Mouse (Mus musculus) hindbrain, embryonic 15.5 days (tissue): Measurements from ENCODE around the gene Ctss. TPM values are rescaled to one million over a fixed set of nuclear protein-coding genes. Genes with fewer than 3 reads are reported as not detected.

Source experiments
- ATAC-seq: fragments of 200-750 bp; cut with Nextera tagmentation; 2 replicates; pipeline ENCODE4 v1.8.0; 2017; ENCODE audit warnings: low read depth, moderate number of reproducible peaks, moderate TSS enrichment; ENCODE audit not compliant: low FRiP score
- H3K27ac ChIP-seq: fragments of 300-500 bp; sonication (generic); replicated peaks from 2 replicates; pipeline ENCODE4 v1.5.1; 2015; ENCODE audit warnings: mild to moderate bottlenecking, inconsistent platforms
- H3K27me3 ChIP-seq: fragments of 300-500 bp; sonication (generic); 2 replicates; pipeline ENCODE4 v1.6.1; 2015; ENCODE audit warnings: control low read depth, inconsistent platforms
- H3K36me3 ChIP-seq: fragments of 300-500 bp; sonication (generic); 2 replicates; pipeline ENCODE4 v1.6.1; 2015; ENCODE audit warnings: control low read depth, inconsistent platforms
- H3K4me1 ChIP-seq: fragments of 300-500 bp; sonication (generic); replicated peaks from 2 replicates; pipeline ENCODE4 v1.6.1; 2015; ENCODE audit warnings: control low read depth, inconsistent platforms
- H3K4me2 ChIP-seq: fragments of 300-500 bp; sonication (generic); 2 replicates; pipeline ENCODE4 v1.6.1; 2015; ENCODE audit warnings: moderate library complexity, mild to moderate bottlenecking, inconsistent platforms
- H3K4me3 ChIP-seq: fragments of 300-500 bp; sonication (generic); 2 replicates; pipeline ENCODE4 v1.5.1; 2015; ENCODE audit warnings: mild to moderate bottlenecking, inconsistent platforms
- H3K9ac ChIP-seq: fragments of 300-500 bp; sonication (generic); 2 replicates; pipeline ENCODE4 v1.6.1; 2015; ENCODE audit warnings: inconsistent platforms
- H3K9me3 ChIP-seq: fragments of 300-500 bp; sonication (generic); 2 replicates; pipeline ENCODE4 v1.6.1; 2016; ENCODE audit warnings: control low read depth, inconsistent platforms
- WGBS: fragments of 180-500 bp; shearing (Covaris S2); methylation state at CpG from one replicate; pipeline ENCODE4 v1.1.7; 2015; 5-methylcytosine and 5-hydroxymethylcytosine counted together
- polyA plus RNA-seq: library from polyadenylated mRNA; unstranded; fragments of >200 nt; fragmentation: Nextera tagmentation; extraction: Ambion mirVana; gene quantifications from 2 replicates; pipeline ENCODE4 v1.2.1, GENCODE M21; 2015

Ctss gene
- polyA plus RNA-seq, 1 experiment from 2014 or later = 14.3 TPM

DNA sequence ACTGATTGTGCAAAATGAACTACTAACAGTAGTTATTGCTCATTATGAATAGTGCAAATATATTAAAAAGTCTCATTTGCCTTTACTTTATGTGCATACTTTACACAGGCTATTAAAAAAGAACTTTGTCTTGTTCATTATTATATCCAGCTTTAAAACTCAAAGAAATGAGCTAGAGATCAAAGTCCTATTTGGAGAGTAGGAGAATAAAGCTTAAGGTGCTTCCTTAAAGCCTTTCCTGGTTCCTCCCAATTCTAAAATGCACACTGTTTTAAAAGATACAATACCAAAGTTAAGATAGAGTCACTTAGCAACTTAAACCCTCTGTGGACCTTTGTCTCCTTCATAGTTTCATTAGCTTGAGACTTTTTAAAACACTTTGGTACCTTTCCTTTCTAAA, 72.1 kb downstream of the Ctss start:
- H3K4me1 ChIP-seq = no peaks in the 10 kb centered on the region
- no peak overlapping the region for H3K4me2 ChIP-seq
- H3K27me3 ChIP-seq = no peaks in the 10 kb centered on the region
- no peak for ATAC-seq
- no peaks in the 10 kb centered on the region for H3K9me3 ChIP-seq
- H3K9ac ChIP-seq = no peak overlapping the region
- no peak overlapping the region for H3K27ac ChIP-seq
- peaks cover 24% of the 10 kb centered on the region for H3K36me3 ChIP-seq
- H3K4me3 ChIP-seq = no peak overlapping the region

DNA sequence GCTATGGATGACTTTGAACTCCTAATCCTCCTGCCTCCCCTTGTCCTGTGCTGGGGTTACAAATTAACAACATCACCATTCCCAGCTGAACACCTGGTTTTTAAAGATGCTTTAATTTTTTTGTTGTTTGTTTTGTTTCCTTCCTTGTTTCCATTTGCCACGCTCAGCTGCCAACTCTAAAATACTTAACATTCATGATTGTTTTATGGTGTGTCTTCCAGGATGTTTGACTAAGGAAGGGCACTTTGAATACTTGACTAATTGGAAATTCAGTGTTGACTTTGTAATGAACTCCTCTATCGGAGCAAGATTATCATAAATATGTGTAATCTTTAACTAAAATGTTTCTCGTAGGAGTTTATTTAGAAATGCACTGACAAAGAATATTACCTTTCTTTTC, 74.7 kb downstream of the Ctss start:
- Histone ChIP-seq H3K36me3 (peaks cover 4% of the 10 kb centered on the region; the same call in 1 of the 2 replicates), H3K4me2 (no peak overlapping the region), H3K27me3 (no peaks in the 10 kb centered on the region), H3K4me3 (no peak overlapping the region), H3K4me1 (no peaks in the 10 kb centered on the region), H3K27ac (no peak overlapping the region), H3K9ac (no peak overlapping the region), H3K9me3 (no peaks in the 10 kb centered on the region)
- ATAC-seq = no peak
- WGBS = 93% methylated on average over 3 of the region's 3 CpGs

Other genes starting within 250 kb of the Ctss start
- gene Mindy1, start 245.4 kb upstream of the Ctss start, polyA plus RNA-seq = 34.5 and 36.6 TPM in 2 replicates
- 66.5 and 69.9 TPM in 2 replicates for gene Prune1, start 244.7 kb upstream of the Ctss start, polyA plus RNA-seq
- gene Anxa9, start 219.6 kb upstream of the Ctss start, polyA plus RNA-seq = 0.47 and 0.72 TPM in 2 replicates
- 92.7 and 101 TPM in 2 replicates for gene Cers2, start 212.0 kb upstream of the Ctss start, polyA plus RNA-seq
- 39.3 and 42.7 TPM in 2 replicates for gene Setdb1, start 169.6 kb upstream of the Ctss start, polyA plus RNA-seq
- not detected in 2 replicates for gene 4930558C23Rik, start 123.9 kb upstream of the Ctss start, polyA plus RNA-seq
- gene Arnt, start 92.4 kb upstream of the Ctss start, polyA plus RNA-seq = 15.8 and 17.5 TPM in 2 replicates
- 7.9 and 8.8 TPM in 2 replicates for gene Ctsk, start 27.5 kb upstream of the Ctss start, polyA plus RNA-seq
- not detected in 2 replicates for gene Hormad1, start 32.9 kb downstream of the Ctss start, polyA plus RNA-seq
- gene Golph3l, start 62.1 kb downstream of the Ctss start, polyA plus RNA-seq = 25.8 and 26.8 TPM in 2 replicates
- 109 and 110 TPM in 2 replicates for gene Ensa, start 98.2 kb downstream of the Ctss start, polyA plus RNA-seq
- gene Mcl1, start 132.0 kb downstream of the Ctss start, polyA plus RNA-seq = 46.3 and 47.4 TPM in 2 replicates
- gene Adamtsl4, start 161.1 kb downstream of the Ctss start, polyA plus RNA-seq = 1.2 TPM in 2 replicates
- gene Ecm1, start 212.8 kb downstream of the Ctss start, polyA plus RNA-seq = 12.6 and 16.4 TPM in 2 replicates
- 47.9 and 48.2 TPM in 2 replicates for gene Tars2, start 233.4 kb downstream of the Ctss start, polyA plus RNA-seq